Mouse (Mus musculus): ENCODE results near the gene D430041D05Rik.

Gene D430041D05Rik

DNA sequence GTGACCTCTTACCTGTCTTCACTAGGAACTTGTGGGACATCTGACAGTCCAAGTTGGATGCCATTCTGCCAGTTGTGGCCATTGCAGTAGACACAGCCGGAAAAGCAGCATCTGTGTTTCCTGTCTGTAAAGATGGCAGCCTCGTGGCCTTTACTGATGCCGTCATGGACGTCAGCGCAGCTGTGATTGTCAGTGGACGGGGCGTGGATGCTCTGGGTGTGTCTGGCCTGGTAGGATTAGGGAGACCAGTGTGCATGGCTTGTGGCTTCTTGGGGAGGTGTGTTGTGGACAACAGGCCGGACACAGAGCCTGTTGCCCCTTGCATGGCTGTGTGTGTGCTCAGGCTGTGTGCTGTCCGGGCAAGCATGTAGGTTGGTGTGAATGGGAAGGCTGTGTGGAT, 155.9 kb downstream of the D430041D05Rik start:
- DNase-seq = no peak

DNA sequence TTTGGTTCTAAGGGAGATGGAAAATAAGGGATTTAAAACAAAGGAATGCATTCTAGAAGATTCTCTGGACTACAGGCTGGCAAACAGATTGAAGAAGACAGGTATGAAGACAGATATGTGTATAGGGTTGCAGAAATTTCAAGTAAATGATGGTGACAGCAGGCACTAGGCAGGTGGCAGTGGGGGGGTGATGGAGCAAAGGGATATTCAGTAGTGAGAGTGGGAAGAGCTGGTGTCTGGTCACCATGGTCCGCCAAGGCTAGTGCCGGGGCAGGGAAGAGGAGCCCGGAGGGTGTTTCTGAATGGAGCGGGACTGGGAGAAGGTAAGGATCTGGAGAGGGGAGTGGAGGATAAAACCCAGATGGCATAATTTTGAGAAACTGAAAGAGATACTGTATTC, 157.5 kb downstream of the D430041D05Rik start:
- DNase-seq = no peak

DNA sequence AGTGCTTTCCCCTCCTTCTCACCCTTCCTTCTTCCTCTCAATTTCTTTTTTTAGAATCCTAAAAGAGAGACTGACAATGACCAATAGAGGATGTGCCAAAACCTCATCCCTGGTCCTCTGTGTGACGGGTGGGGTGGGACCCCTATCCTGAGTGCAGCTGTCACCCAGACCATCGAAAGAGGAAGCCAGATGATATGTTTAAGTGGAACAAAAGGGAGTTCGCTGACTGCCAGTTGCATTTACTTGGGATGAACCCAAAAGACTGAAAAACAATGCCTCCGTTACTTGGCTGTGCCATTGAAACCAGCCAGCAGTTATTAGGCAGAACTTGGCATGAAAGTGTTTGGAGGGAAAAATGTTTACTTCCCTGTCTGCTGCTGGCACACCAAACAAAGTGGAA, 159.2 kb downstream of the D430041D05Rik start:
- no peak for DNase-seq

DNA sequence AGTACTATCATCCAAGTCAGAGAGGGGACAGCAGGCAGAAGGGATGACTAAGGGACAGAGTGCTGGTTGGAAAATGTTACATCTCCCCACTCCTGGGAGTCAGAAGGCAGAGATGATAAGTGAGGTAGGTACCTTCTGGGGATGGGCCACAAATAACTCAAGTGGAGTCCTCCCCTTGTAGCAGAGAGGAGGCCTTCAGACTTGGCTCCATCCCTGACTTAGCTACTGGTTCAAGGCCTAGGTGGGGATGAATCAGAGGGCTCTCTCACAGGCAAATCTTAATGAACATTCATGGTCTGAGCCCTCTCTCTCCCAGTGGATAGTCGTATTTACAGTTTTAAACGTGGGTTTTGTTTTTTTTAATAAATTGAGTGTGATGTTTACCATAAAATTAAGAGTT, 161.0 kb downstream of the D430041D05Rik start:
- DNase-seq = no peak

DNA sequence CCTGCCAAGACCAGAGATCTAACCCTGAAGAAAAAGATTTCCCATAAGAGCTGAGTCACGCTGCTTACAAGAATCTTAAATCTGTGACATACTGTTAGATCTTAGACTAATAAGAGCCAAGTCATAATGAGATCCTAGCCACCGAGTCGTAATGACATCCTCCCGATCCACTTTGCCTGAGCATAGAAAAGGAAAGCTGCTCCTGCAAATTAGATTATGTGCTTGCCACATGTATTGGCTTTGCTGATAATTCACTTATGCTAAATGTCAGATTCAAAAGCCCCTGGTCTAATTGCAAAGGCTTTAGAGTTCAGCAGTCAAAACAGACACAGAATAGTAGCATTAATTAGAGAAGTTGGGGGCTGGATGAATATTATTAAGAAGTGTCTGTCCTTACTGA, 164.0 kb downstream of the D430041D05Rik start:
- no peak for DNase-seq

- no peak for DNase-seq
These were observed 168.8 kb downstream of the D430041D05Rik start for GRCm38 (mm10) chr2:104242055-104242454.

DNA sequence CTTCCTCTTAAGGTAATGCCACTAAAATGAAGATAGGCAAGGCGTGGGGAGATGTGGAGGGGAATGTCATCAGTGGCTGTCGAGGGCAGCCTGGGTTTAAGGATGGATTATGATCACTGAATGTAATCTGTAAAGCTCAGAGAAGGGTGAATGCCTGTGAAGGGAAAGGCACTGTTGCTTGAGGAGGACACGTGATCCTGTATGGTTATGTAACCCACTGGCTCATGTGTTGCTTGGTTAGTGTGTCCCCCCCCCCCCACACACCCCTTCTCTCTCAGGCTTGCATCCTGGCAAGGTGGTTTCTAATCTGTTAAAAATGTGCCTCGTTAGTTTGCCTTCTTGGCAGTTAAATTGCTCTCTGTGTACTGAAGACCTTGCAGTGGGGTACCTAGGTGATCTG, 173.7 kb downstream of the D430041D05Rik start:
- DNase-seq = no peak

DNA sequence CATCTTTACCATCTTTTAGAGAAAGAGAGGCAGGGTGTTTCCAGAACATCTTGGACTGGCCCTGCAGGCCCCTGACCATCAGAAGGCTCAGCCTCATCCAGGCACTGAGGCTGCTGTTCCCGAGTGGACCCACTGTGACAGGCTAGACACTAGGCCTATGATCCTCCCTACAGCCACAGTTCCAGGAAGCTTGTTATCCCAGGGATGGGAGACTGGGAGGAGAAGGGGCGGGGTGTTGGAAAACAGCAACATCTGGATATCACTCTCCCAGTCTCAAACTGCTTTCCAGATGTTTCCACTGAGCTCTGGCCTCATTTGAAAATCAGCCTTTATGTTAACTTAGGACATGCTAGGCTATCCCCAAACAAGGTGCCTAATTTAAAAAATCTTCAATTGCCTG, 180.4 kb downstream of the D430041D05Rik start:
- DNase-seq = no peak

DNA sequence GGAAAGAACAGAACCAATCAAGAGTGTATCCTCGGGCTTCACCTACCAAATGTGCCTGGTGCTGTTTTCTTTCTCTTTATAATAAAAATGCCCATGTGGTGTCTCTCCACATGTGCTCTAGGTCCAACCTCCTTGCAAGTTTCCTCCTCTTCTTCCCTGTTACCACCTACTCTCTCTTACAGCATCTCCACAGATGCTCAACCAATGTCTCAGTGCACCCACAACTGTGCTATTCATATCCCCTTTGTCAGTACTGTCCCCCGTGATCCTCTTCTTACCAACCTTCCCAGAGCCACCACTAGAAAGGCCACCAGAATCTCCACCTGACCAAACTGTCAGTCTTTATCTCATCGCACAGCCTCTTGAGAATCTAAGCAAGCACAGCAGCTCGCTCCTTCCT, 184.8 kb downstream of the D430041D05Rik start:
- no peak for DNase-seq

DNA sequence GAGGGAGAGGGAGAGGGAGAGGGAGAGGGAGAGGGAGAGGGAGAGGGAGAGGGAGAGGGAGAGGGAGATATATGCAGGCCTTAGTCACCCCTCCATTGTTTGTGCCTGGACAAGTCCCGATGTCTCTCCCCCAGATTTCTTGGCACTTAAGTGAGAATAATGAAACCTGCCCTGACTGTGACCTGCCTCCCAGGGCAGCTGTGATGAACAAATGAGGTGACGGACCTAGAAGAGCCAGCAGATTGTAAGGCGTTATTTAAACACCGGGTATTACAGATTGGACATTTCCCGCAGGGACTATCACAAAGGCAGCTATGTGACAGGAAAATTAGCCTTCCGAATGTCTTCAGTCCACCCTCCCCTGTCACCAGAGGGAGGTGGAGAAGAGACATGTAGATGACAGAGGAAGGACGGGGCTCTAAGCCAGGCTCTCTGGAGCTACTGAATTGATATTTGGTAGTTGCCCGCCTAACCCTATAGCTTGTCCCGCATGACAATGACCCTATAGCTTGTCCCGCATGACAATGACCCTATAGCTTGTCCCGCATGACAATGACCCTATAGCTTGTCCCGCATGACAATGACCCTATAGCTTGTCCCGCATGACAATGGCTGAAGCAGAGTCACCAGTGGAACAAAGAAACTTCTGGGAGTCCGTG, 191.0 kb downstream of the D430041D05Rik start:
- DNase-seq = no peak

- DNase-seq = no peak
These were observed 192.2 kb downstream of the D430041D05Rik start for GRCm38 (mm10) chr2:104218588-104219065.

DNA sequence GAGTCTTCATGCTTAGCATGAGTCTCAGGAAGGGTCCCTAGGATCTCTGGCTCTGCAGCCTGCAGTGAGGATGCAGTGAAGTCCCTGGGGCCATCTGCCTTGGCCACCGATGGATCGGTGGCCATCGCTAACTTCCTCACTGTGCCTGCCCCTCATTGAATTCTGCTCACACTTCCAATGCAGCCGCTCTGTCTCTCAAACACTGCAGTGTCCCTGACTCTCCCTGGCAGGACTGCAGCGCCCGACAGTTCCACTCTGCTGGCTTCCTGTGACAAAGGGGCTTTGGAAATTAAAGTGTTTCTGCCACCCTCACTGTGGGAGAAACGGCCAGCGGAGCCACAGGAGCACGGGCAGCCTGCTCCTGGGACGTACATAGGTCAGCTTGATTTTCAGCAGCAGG, 192.7 kb downstream of the D430041D05Rik start:
- DNase-seq = no peak

GRCm38 (mm10) chr2:104209408-104209807, 201.4 kb downstream of the D430041D05Rik start:
- DNase-seq = no peak

GRCm38 (mm10) chr2:104208415-104208814, 202.4 kb downstream of the D430041D05Rik start:
- no peak for DNase-seq

DNA sequence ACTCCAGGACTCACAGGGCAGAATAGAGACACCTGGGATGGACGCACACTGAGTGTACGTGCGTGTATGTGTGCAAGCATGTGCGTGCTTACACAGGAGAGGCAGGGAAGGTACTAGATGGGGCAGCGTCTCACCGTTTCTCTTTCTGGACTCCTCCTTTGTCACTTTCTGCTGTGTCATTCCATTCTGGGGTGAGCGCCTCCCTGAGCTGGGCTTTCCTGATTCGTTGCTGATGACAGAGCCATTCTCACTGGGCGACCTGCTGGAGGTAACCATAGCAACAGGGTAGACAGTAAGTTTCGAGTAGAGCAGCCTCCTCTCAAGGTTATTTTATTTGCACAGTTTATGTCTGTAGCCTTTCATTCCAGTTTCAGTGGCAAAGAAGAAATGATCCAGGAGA, 202.9 kb downstream of the D430041D05Rik start:
- no peak for DNase-seq

GRCm38 (mm10) chr2:104205623-104206022, 205.2 kb downstream of the D430041D05Rik start:
- no peak for DNase-seq

DNA sequence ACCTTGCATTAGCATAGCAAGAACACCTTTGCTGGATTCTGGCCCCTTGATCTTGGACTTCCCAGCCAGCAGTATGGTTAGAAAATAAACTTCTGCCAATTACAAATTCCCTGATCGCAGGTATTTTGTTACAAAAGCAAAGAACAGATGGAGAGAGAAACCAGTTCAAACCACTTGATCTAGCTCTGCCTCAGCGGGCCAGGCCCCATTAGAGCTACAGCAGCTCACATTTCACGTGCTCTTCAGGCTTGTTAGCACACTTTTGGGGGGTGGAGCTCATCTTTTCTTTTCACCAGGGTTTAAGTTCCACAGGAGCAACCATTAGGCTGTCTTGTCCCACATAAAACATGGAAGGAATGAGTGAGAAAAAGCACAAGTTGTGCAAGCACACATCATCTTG, 210.6 kb downstream of the D430041D05Rik start:
- DNase-seq = no peak

- no peak for DNase-seq
These were observed 212.6 kb downstream of the D430041D05Rik start for GRCm38 (mm10) chr2:104198186-104198585.

GRCm38 (mm10) chr2:104197281-104197680, 213.5 kb downstream of the D430041D05Rik start:
- no peak for DNase-seq

DNA sequence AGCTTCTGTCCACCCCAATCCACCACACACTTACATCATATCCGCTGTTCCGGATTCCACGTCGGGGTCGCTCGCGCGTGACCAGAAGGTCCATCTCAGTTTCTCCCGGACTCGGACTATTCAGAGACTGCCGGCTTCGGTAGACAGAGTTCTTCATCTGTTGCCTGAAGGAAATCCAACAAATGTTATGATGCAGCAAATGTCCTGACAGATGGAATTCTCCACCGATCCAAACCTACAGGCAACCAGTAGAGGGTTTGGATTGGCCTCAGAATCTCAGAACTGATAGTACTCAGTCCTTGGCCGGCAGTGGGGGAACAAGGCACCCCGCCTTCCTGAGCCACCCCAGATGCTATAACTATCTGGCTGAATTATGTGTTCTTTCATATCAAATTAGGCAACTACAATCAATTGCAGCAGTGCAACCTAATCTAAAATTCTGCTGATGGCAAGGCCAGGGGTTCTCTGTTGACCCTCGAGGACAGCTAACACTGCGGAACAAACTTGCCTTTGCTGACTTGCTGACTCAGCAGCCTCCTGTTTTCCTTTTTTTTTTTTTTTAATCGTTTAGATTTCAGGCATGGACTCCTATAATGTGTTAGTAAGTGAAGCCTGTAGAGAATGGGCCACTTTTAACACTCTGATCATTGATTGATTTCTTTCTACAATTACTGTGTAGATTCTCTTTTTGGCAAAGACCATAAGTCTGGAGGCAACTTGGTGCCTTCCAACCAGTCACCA, 218.2 kb downstream of the D430041D05Rik start:
- no peak for DNase-seq

DNA sequence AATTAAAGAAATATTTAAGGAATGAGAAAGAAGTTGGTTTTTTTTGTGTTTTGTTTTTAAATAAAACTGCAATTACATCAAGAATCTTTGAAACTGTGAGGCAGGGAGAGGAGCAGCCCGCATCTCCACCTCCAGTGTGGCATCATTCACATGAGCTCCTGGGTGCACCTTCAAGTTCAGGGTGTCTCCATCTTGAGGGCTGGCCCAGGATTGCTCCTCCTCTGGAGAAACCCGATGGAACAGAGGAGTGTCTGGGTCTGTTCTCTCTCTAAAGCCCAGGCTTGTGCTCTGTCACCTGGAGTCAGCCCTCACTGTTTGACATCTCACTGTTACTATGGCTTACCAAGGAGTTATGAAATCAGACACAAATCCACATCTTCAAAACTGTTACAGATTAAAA, 219.1 kb downstream of the D430041D05Rik start:
- DNase-seq = no peak

GRCm38 (mm10) chr2:104188859-104189258, 222.0 kb downstream of the D430041D05Rik start:
- DNase-seq = no peak

GRCm38 (mm10) chr2:104187073-104187472, 223.7 kb downstream of the D430041D05Rik start:
- DNase-seq = no peak

GRCm38 (mm10) chr2:104185616-104186015, 225.2 kb downstream of the D430041D05Rik start:
- DNase-seq = no peak

All from thymus, postnatal 36 days (tissue).